Comparison of ENCODE assay signal across 22 mouse cellular contexts in genomic region chr2:28954595-28954994, GRCm38 (mm10). TPM values are rescaled to one million over a fixed set of nuclear protein-coding genes. Genes with fewer than 3 reads are reported as not detected.
DNase-seq lines count a peak whose midpoint lies in the region; ATAC-seq and TF ChIP-seq lines count a peak whose summit lies in the region.
"Had no signal": no experiment of that assay in that cellular context is flagged by ENCODE, and none has a peak within 500 bp of the region (broad histone marks: within the 10 kb centered on the region; RNA-seq: fewer than 3 reads in every experiment).

No protein-coding gene starts in this region.

- intact Hi-C loops in left cerebral cortex, postnatal 4 days (cut with DNase I), result no loop called here

- DNase-seq in cerebellum, postnatal 10 days, result peak; percentile 35 to 39
- no peak for DNase-seq in cerebellum, adult 11-12 months
- peak; percentile 38 for DNase-seq in left cerebral cortex, postnatal 4 days
- no peak for DNase-seq in left cerebral cortex, adult 9 months (ENCODE audit: low spot score in 2 of 2)
- peak; percentile 51 for DNase-seq in brain, embryonic 14.5 days (ENCODE audit: low read depth)
- peak; percentile 84 for DNase-seq in retina, embryonic 14.5 days (ENCODE audit: low spot score)
- DNase-seq: adrenal gland, adult 8-10 months; B cell, adult 2 months; cerebellum, adult 18-20 months; cerebellum, adult 9-11 months; gastrocnemius, adult 2 months; gastrocnemius, postnatal 25 days had no signal

- ATAC-seq in inflammation-experienced regulatory T-cells, adult 6 months, result no peak
- ATAC-seq: CD4-positive, CD25-positive, alpha-beta regulatory T cell, adult 4 months; forebrain, embryonic 14.5 days had no signal

- no peak for TF ChIP-seq POLR2A in brain, embryonic 14.5 days (IDR thresholded peaks at IDR 0.05; ENCODE audit: borderline replicate concordance, extremely low read depth, insufficient read depth, insufficient read length, poor library complexity, severe bottlenecking)

- no peak for TF ChIP-seq CTCF in brain, embryonic 14.5 days (IDR thresholded peaks at IDR 0.05; ENCODE audit: borderline replicate concordance, extremely low read depth, insufficient read depth, insufficient read length)

RNA-seq across cellular contexts. Expression of gene Barhl1, which starts 38.1 kb away (rescaled TPM):
- total RNA-seq in left cerebral cortex, postnatal 4 days (2021), result under 1 TPM; 0.20 to 0.34 TPM
- 25.3 and 45.9 TPM in 2 replicates for polyA plus RNA-seq in brain, embryonic 14.5 days (2012; rRNA removed)
- not detected for polyA plus RNA-seq in inflammation-experienced regulatory T-cells, adult 6 months (2017; shearing (Covaris generic))
- total RNA-seq: adrenal gland, adult 8-10 months; gastrocnemius, adult 2 months; gastrocnemius, postnatal 25 days; granulocyte monocyte progenitor cell, adult 5-6 weeks; heart, adult 8-10 months; heart, postnatal 25 days had no signal
- polyA plus RNA-seq: CD4-positive, CD25-positive, alpha-beta regulatory T cell, adult 4 months; embryonic facial prominence, embryonic 15.5 days; erythroblast, embryonic 14.5 days; heart, embryonic 12.5 days; heart, embryonic 16.5 days had no signal

Comparison
In these comparisons a context has a peak if more than half of its experiments do, and no peak if none do; other contexts are left out.
1. DNase-seq: peak in cerebellum, postnatal 10 days (2 of 2), left cerebral cortex, postnatal 4 days (single experiment), brain, embryonic 14.5 days (single experiment) and retina, embryonic 14.5 days (single experiment); none in cerebellum, adult 11-12 months (single experiment) and left cerebral cortex, adult 9 months (0 of 2).
2. RNA of gene Barhl1, which starts 38.1 kb away (polyA plus RNA-seq): 25.3 to 45.9 TPM in brain, embryonic 14.5 days; not detected in inflammation-experienced regulatory T-cells, adult 6 months; every median in the first group is over 10 times any median in the second.